Mouse (Mus musculus): ENCODE results near the gene Tyrobp.

Gene Tyrobp

GRCm38 (mm10) chr7:30413596-30413995 is at the start of gene Tyrobp:
Gene Tyrobp (plus strand): TSS chr7:30413760.
- no peak for DNase-seq (ENCODE audit: low spot score in 2 of 2)

- DNase-seq (ENCODE audit: low spot score in 2 of 2): no peak
Measured at GRCm38 (mm10) chr7:30367466-30367865, 46.1 kb upstream of the Tyrobp start.

- DNase-seq (ENCODE audit: low spot score in 2 of 2): peak; percentile 96 to 98
Measured at GRCm38 (mm10) chr7:30373501-30373962, 40.0 kb upstream of the Tyrobp start.

- DNase-seq (ENCODE audit: low spot score in 2 of 2): no peak
Measured at GRCm38 (mm10) chr7:30380061-30380460, 33.5 kb upstream of the Tyrobp start.

GRCm38 (mm10) chr7:30384106-30384505 is 29.5 kb upstream of the Tyrobp start:
- DNase-seq (ENCODE audit: low spot score in 2 of 2): no peak

- no peak for DNase-seq (ENCODE audit: low spot score in 2 of 2)
Measured at GRCm38 (mm10) chr7:30392746-30393520, 20.6 kb upstream of the Tyrobp start.

GRCm38 (mm10) chr7:30393631-30394030 is 19.9 kb upstream of the Tyrobp start:
- no peak for DNase-seq (ENCODE audit: low spot score in 2 of 2)

- no peak for DNase-seq (ENCODE audit: low spot score in 2 of 2)
Measured at GRCm38 (mm10) chr7:30394379-30394778, 19.2 kb upstream of the Tyrobp start.

GRCm38 (mm10) chr7:30394871-30395270 is 18.7 kb upstream of the Tyrobp start:
- DNase-seq (ENCODE audit: low spot score in 2 of 2): no peak

GRCm38 (mm10) chr7:30399671-30400070 is 13.9 kb upstream of the Tyrobp start:
- DNase-seq (ENCODE audit: low spot score in 2 of 2): no peak

GRCm38 (mm10) chr7:30402343-30402742 is 11.2 kb upstream of the Tyrobp start:
- no peak for DNase-seq (ENCODE audit: low spot score in 2 of 2)

- no peak for DNase-seq (ENCODE audit: low spot score in 2 of 2)
Measured at GRCm38 (mm10) chr7:30408639-30409038, 4.9 kb upstream of the Tyrobp start.

GRCm38 (mm10) chr7:30409789-30410188 is 3.8 kb upstream of the Tyrobp start:
- DNase-seq (ENCODE audit: low spot score in 2 of 2): no peak

- DNase-seq (ENCODE audit: low spot score in 2 of 2): no peak
Measured at GRCm38 (mm10) chr7:30411023-30411422, 2.5 kb upstream of the Tyrobp start.

- no peak for DNase-seq (ENCODE audit: low spot score in 2 of 2)
Measured at GRCm38 (mm10) chr7:30412735-30413147, 819 bp upstream of the Tyrobp start.

- DNase-seq (ENCODE audit: low spot score in 2 of 2): no peak
Measured at GRCm38 (mm10) chr7:30417856-30418255, 4.3 kb downstream of the Tyrobp start.

- no peak for DNase-seq (ENCODE audit: low spot score in 2 of 2)
Measured at GRCm38 (mm10) chr7:30419561-30420499, 6.3 kb downstream of the Tyrobp start, which contains the start of gene Hcst. Gene Hcst (minus strand): TSS chr7:30419854.

- no peak for DNase-seq (ENCODE audit: low spot score in 2 of 2)
Measured at GRCm38 (mm10) chr7:30420673-30421072, 7.1 kb downstream of the Tyrobp start.

GRCm38 (mm10) chr7:30421175-30421889 is 7.8 kb downstream of the Tyrobp start, which contains the start of gene Nfkbid:
Gene Nfkbid (plus strand): TSS chr7:30421732.
- no peak for DNase-seq (ENCODE audit: low spot score in 2 of 2)

GRCm38 (mm10) chr7:30421890-30422435 is 8.4 kb downstream of the Tyrobp start:
- DNase-seq (ENCODE audit: low spot score in 2 of 2): peak; percentile 91 to 92

- no peak for DNase-seq (ENCODE audit: low spot score in 2 of 2)
Measured at GRCm38 (mm10) chr7:30422560-30422959, 9.0 kb downstream of the Tyrobp start.
